10 mouse cellular contexts compared by ENCODE assay signal in genomic region chr8:122960932-122961331, GRCm38 (mm10).
DNase-seq lines count a peak whose midpoint lies in the region; ATAC-seq and TF ChIP-seq lines count a peak whose summit lies in the region.
"Had no signal": no experiment of that assay in that cellular context is flagged by ENCODE, and none has a peak within 500 bp of the region (broad histone marks: within the 10 kb centered on the region; RNA-seq: fewer than 3 reads in every experiment).

No protein-coding gene starts in this region.

- peak; percentile 92 for ATAC-seq in liver, embryonic 12.5 days

- 33% methylated on average over 1 of the region's 1 CpGs for WGBS in kidney, adult 2 months
- 3% methylated on average over 1 of the region's 1 CpGs for WGBS in liver, embryonic 12.5 days (ENCODE audit: insufficient replicate concordance)
- 6% methylated on average over 1 of the region's 1 CpGs for WGBS in small intestine, adult 2 months

- H3K4me1 ChIP-seq in kidney, adult 2 months (ENCODE audit: control insufficient read depth, insufficient read depth, low read length): peaks cover 21% of the 10 kb centered on the region
- H3K4me1 ChIP-seq in liver, embryonic 12.5 days: peaks cover 94% of the 10 kb centered on the region
- H3K4me1 ChIP-seq in small intestine, adult 2 months (ENCODE audit: control insufficient read depth, insufficient read depth, insufficient read length, low read length): peaks cover 29% of the 10 kb centered on the region; the same call in 1 of the 2 replicates

- TF ChIP-seq CTCF in kidney, adult 2 months (conservative IDR thresholded peaks at IDR 0.05; ENCODE audit: insufficient read depth, insufficient read length, low read depth, low read length): no peak
- no peak for TF ChIP-seq CTCF in small intestine, adult 2 months (IDR thresholded peaks at IDR 0.05; ENCODE audit: extremely low read depth, insufficient read length, insufficient replicate concordance, low read depth, low read length)

- peak overlapping the region; percentile 39; the same call in 1 of the 2 replicates for H3K9ac ChIP-seq in liver, embryonic 12.5 days

- H3K4me3 ChIP-seq in kidney, adult 2 months (ENCODE audit: insufficient read depth, low read depth, low read length): no peak overlapping the region
- no peak overlapping the region for H3K4me3 ChIP-seq in liver, embryonic 12.5 days
- no peak overlapping the region for H3K4me3 ChIP-seq in small intestine, adult 2 months (ENCODE audit: low read depth, low read length)

- TF ChIP-seq POLR2A in kidney, adult 2 months (IDR thresholded peaks at IDR 0.05; ENCODE audit: low read depth, low read length): no peak
- TF ChIP-seq POLR2A in small intestine, adult 2 months (IDR thresholded peaks at IDR 0.05; ENCODE audit: low read depth, low read length): no peak

- no peak for DNase-seq in kidney, adult 2 months
- no peak for DNase-seq in kidney, adult 9 months
- DNase-seq in R1 (ENCODE audit: low read depth, low spot score): peak; percentile 88
- DNase-seq in retina, embryonic 14.5 days (ENCODE audit: low spot score): no peak
- no peak for DNase-seq in thymus, postnatal 4 days
- no peak for DNase-seq in layer of hippocampus, adult 18-20 months (ENCODE audit: low spot score in 2 of 2)
- DNase-seq: heart, adult 18-20 months had no signal

- H3K36me3 ChIP-seq in kidney, adult 2 months (ENCODE audit: control insufficient read depth, insufficient read depth, low read length): no peaks in the 10 kb centered on the region
- 0 out of 2 replicates have a peak, but pooled peaks cover 7% of the 10 kb centered on the region for H3K36me3 ChIP-seq in liver, embryonic 12.5 days
- peaks cover 2% of the 10 kb centered on the region; the same call in 1 of the 2 replicates for H3K36me3 ChIP-seq in small intestine, adult 2 months (ENCODE audit: control insufficient read depth, insufficient read depth, low read length)

- H3K4me2 ChIP-seq in liver, embryonic 12.5 days: peak overlapping the region; percentile 48

- H3K27me3 ChIP-seq in kidney, adult 2 months (replicated peaks; ENCODE audit: control insufficient read depth, insufficient read depth, low read length): no peaks in the 10 kb centered on the region
- H3K27me3 ChIP-seq in liver, embryonic 12.5 days (replicated peaks): no peaks in the 10 kb centered on the region
- no peaks in the 10 kb centered on the region for H3K27me3 ChIP-seq in small intestine, adult 2 months (ENCODE audit: control insufficient read depth, insufficient read depth, low read length)

- H3K9me3 ChIP-seq in liver, embryonic 12.5 days (replicated peaks): no peaks in the 10 kb centered on the region

- peak overlapping the region; percentile 35; the same call in 1 of the 2 replicates for H3K27ac ChIP-seq in kidney, adult 2 months (ENCODE audit: insufficient read depth, low read depth, low read length)
- H3K27ac ChIP-seq in liver, embryonic 12.5 days: peak overlapping the region; percentile 63
- H3K27ac ChIP-seq in small intestine, adult 2 months (ENCODE audit: insufficient read depth, low read depth, low read length): peak overlapping the region; percentile 73
- H3K27ac ChIP-seq: macrophage had no signal
